Mouse (Mus musculus) thymus, postnatal 25 days (tissue): Measurements from ENCODE around the gene Cd36.

Experiments used
- DNase-seq: peaks from one replicate; pipeline ENCODE4 v3.0.0; 2022

The Cd36 gene

GRCm38 (mm10) chr5:17766006-17766677, 122.5 kb downstream of the Cd36 start:
- no peak for DNase-seq

- DNase-seq, result no peak
Measured at GRCm38 (mm10) chr5:17753471-17754005, 135.1 kb downstream of the Cd36 start.

GRCm38 (mm10) chr5:17748293-17748692, 140.3 kb downstream of the Cd36 start:
- DNase-seq, result no peak

- no peak for DNase-seq
Measured at GRCm38 (mm10) chr5:17747143-17747542, 141.5 kb downstream of the Cd36 start.

- no peak for DNase-seq
Measured at GRCm38 (mm10) chr5:17746520-17746919, 142.1 kb downstream of the Cd36 start.

GRCm38 (mm10) chr5:17739805-17740204, 148.8 kb downstream of the Cd36 start:
- DNase-seq, result no peak
